Mouse (Mus musculus) monocyte, adult 2 months (primary cell): ENCODE measurements around the gene Myom1.

ENCODE experiments used
- DNase-seq, 2 experiments: peaks; one replicate each; pipeline ENCODE4 v3.0.0; 2022; ENCODE audit warnings: low spot score in 2 of 2, low read depth in 1 of 2

The Myom1 gene

GRCm38 (mm10) chr17:71097209-71097597, 94.8 kb downstream of the Myom1 start:
- DNase-seq = no peak

GRCm38 (mm10) chr17:71098606-71099005, 96.2 kb downstream of the Myom1 start:
- DNase-seq = no peak

GRCm38 (mm10) chr17:71102571-71103551, 100.4 kb downstream of the Myom1 start:
- no peak for DNase-seq

- DNase-seq = no peak
Observed at GRCm38 (mm10) chr17:71105297-71105696, 102.9 kb downstream of the Myom1 start.

- DNase-seq = no peak
Observed at GRCm38 (mm10) chr17:71106250-71106649, 103.8 kb downstream of the Myom1 start.

GRCm38 (mm10) chr17:71110753-71111265, 108.4 kb downstream of the Myom1 start:
- no peak for DNase-seq

- no peak for DNase-seq
Observed at GRCm38 (mm10) chr17:71112689-71113088, 110.3 kb downstream of the Myom1 start.

GRCm38 (mm10) chr17:71114282-71114681, 111.8 kb downstream of the Myom1 start:
- DNase-seq = no peak

GRCm38 (mm10) chr17:71117956-71118355, 115.5 kb downstream of the Myom1 start:
- no peak for DNase-seq

GRCm38 (mm10) chr17:71118607-71119006, 116.2 kb downstream of the Myom1 start:
- DNase-seq = no peak

- no peak for DNase-seq
Observed at GRCm38 (mm10) chr17:71120626-71121025, 118.2 kb downstream of the Myom1 start.

- DNase-seq = no peak
Observed at GRCm38 (mm10) chr17:71124061-71124670, 121.7 kb downstream of the Myom1 start.

- DNase-seq = no peak
Observed at GRCm38 (mm10) chr17:71124674-71125073, 122.2 kb downstream of the Myom1 start.

GRCm38 (mm10) chr17:71125519-71125918, 123.1 kb downstream of the Myom1 start:
- DNase-seq = peak in 1 of 2 experiments; percentile 60

GRCm38 (mm10) chr17:71126001-71126400, 123.6 kb downstream of the Myom1 start:
- DNase-seq = no peak

GRCm38 (mm10) chr17:71127464-71128110, 125.2 kb downstream of the Myom1 start:
- peak in 1 of 2 experiments; percentile 65 for DNase-seq

GRCm38 (mm10) chr17:71129489-71130261, 127.2 kb downstream of the Myom1 start:
- DNase-seq = no peak

GRCm38 (mm10) chr17:71132221-71132620, 129.8 kb downstream of the Myom1 start:
- no peak for DNase-seq

- no peak for DNase-seq
Observed at GRCm38 (mm10) chr17:71132856-71133439, 130.5 kb downstream of the Myom1 start.

- no peak for DNase-seq
Observed at GRCm38 (mm10) chr17:71134441-71134955, 132.1 kb downstream of the Myom1 start.
